Comparison of ENCODE assay signal across 16 mouse cellular contexts in genomic region chr6:30749042-30749689, GRCm38 (mm10). TPM values are rescaled to one million over a fixed set of nuclear protein-coding genes. Genes with fewer than 3 reads are reported as not detected.
DNase-seq lines count a peak whose midpoint lies in the region; ATAC-seq and TF ChIP-seq lines count a peak whose summit lies in the region.
"Had no signal": no experiment of that assay in that cellular context is flagged by ENCODE, and none has a peak within 500 bp of the region (broad histone marks: within the 10 kb centered on the region; RNA-seq: fewer than 3 reads in every experiment).

No protein-coding gene starts in this region.

- H3K36me3 ChIP-seq in heart, embryonic 11.5 days (ENCODE audit: control insufficient read depth, insufficient read depth, low read length) = peaks cover 20% of the 10 kb centered on the region
- H3K36me3 ChIP-seq in intestine, embryonic 16.5 days (ENCODE audit: control insufficient read depth, insufficient read depth, low read length) = peaks cover 2% of the 10 kb centered on the region; the same call in 1 of the 2 replicates
- peaks cover 28% of the 10 kb centered on the region for H3K36me3 ChIP-seq in intestine, postnatal 0 days (ENCODE audit: control insufficient read depth, insufficient read depth)
- peaks cover 44% of the 10 kb centered on the region for H3K36me3 ChIP-seq in stomach, embryonic 14.5 days (ENCODE audit: control insufficient read depth, insufficient read depth, low read length)
- H3K36me3 ChIP-seq in stomach, postnatal 0 days (ENCODE audit: control insufficient read depth, insufficient read depth, low read length) = peaks cover 13% of the 10 kb centered on the region
- H3K36me3 ChIP-seq in stomach, embryonic 16.5 days (ENCODE audit: control insufficient read depth, insufficient read depth, low read length) = peaks cover 10% of the 10 kb centered on the region

- no peak overlapping the region for H3K4me3 ChIP-seq in heart, embryonic 11.5 days (ENCODE audit: low read depth, low read length)
- no peak overlapping the region for H3K4me3 ChIP-seq in intestine, embryonic 16.5 days (ENCODE audit: low read length)
- no peak overlapping the region for H3K4me3 ChIP-seq in intestine, postnatal 0 days (ENCODE audit: low read depth, low read length)
- H3K4me3 ChIP-seq in stomach, embryonic 14.5 days (ENCODE audit: low read depth, low read length) = no peak overlapping the region
- H3K4me3 ChIP-seq in stomach, postnatal 0 days (ENCODE audit: low read depth, low read length) = no peak overlapping the region
- H3K4me3 ChIP-seq in stomach, embryonic 16.5 days (replicated peaks; ENCODE audit: low read length) = no peak overlapping the region
- H3K4me3 ChIP-seq: layer of hippocampus, adult 2 months; midbrain, embryonic 12.5 days; neural tube, embryonic 13.5 days had no signal

- H3K27ac ChIP-seq in heart, embryonic 11.5 days (ENCODE audit: low read depth, low read length) = no peak overlapping the region
- H3K27ac ChIP-seq in intestine, embryonic 16.5 days (ENCODE audit: low read length) = no peak overlapping the region
- H3K27ac ChIP-seq in intestine, postnatal 0 days (ENCODE audit: low read depth, low read length) = no peak overlapping the region
- H3K27ac ChIP-seq in stomach, embryonic 14.5 days (ENCODE audit: low read length) = no peak overlapping the region
- no peak overlapping the region for H3K27ac ChIP-seq in stomach, postnatal 0 days (replicated peaks)
- H3K27ac ChIP-seq in stomach, embryonic 16.5 days (ENCODE audit: low read length) = no peak overlapping the region
- H3K27ac ChIP-seq: kidney, postnatal 0 days; midbrain, embryonic 12.5 days; neural tube, embryonic 13.5 days had no signal

- H3K4me2 ChIP-seq in heart, embryonic 11.5 days = no peak overlapping the region
- H3K4me2 ChIP-seq in intestine, embryonic 16.5 days (ENCODE audit: low read depth, low read length) = no peak overlapping the region
- H3K4me2 ChIP-seq in intestine, postnatal 0 days (replicated peaks; ENCODE audit: low read depth) = no peak overlapping the region
- no peak overlapping the region for H3K4me2 ChIP-seq in stomach, embryonic 14.5 days (replicated peaks; ENCODE audit: low read depth, low read length)
- no peak overlapping the region for H3K4me2 ChIP-seq in stomach, postnatal 0 days (replicated peaks; ENCODE audit: low read depth)
- H3K4me2 ChIP-seq in stomach, embryonic 16.5 days (ENCODE audit: low read depth, low read length) = no peak overlapping the region
- H3K4me2 ChIP-seq: midbrain, embryonic 12.5 days; neural tube, embryonic 13.5 days had no signal

- no peaks in the 10 kb centered on the region for H3K4me1 ChIP-seq in heart, embryonic 11.5 days (ENCODE audit: control insufficient read depth, insufficient read depth, low read length)
- H3K4me1 ChIP-seq in intestine, embryonic 16.5 days (ENCODE audit: control insufficient read depth, insufficient read depth, low read length) = no peaks in the 10 kb centered on the region
- H3K4me1 ChIP-seq in intestine, postnatal 0 days (replicated peaks; ENCODE audit: control insufficient read depth, insufficient read depth, low read length) = no peaks in the 10 kb centered on the region
- no peaks in the 10 kb centered on the region for H3K4me1 ChIP-seq in stomach, embryonic 14.5 days (ENCODE audit: control insufficient read depth, insufficient read depth, low read length)
- H3K4me1 ChIP-seq in stomach, postnatal 0 days (replicated peaks; ENCODE audit: control insufficient read depth, insufficient read depth) = no peaks in the 10 kb centered on the region
- H3K4me1 ChIP-seq in stomach, embryonic 16.5 days (ENCODE audit: control insufficient read depth, insufficient read depth, low read length) = peaks cover 5% of the 10 kb centered on the region
- H3K4me1 ChIP-seq: midbrain, embryonic 12.5 days; neural tube, embryonic 13.5 days had no signal

- WGBS in heart, embryonic 11.5 days (ENCODE audit: insufficient replicate concordance) = 41% methylated on average over 2 of the region's 2 CpGs
- WGBS in intestine, embryonic 16.5 days = 62% methylated on average over 2 of the region's 2 CpGs
- 62% methylated on average over 2 of the region's 2 CpGs for WGBS in intestine, postnatal 0 days
- 47% methylated on average over 2 of the region's 2 CpGs for WGBS in stomach, embryonic 14.5 days
- WGBS in stomach, postnatal 0 days = 48% methylated on average over 2 of the region's 2 CpGs
- 36% methylated on average over 2 of the region's 2 CpGs for WGBS in stomach, embryonic 16.5 days

- TF ChIP-seq CTCF in intestine, postnatal 0 days (IDR thresholded peaks at IDR 0.05; ENCODE audit: low read depth) = no peak
- TF ChIP-seq CTCF in stomach, postnatal 0 days (IDR thresholded peaks at IDR 0.05; ENCODE audit: low read depth) = no peak

- no peaks in the 10 kb centered on the region for H3K9me3 ChIP-seq in heart, embryonic 11.5 days (replicated peaks; ENCODE audit: control insufficient read depth, low read length)
- no peaks in the 10 kb centered on the region for H3K9me3 ChIP-seq in intestine, embryonic 16.5 days (ENCODE audit: control insufficient read depth, low read length)
- no peaks in the 10 kb centered on the region for H3K9me3 ChIP-seq in intestine, postnatal 0 days (ENCODE audit: control insufficient read depth)
- no peaks in the 10 kb centered on the region for H3K9me3 ChIP-seq in stomach, embryonic 14.5 days (ENCODE audit: control insufficient read depth, low read depth, low read length)
- H3K9me3 ChIP-seq in stomach, postnatal 0 days (ENCODE audit: control insufficient read depth, low read length) = no peaks in the 10 kb centered on the region
- H3K9me3 ChIP-seq in stomach, embryonic 16.5 days (replicated peaks; ENCODE audit: control insufficient read depth, low read length) = no peaks in the 10 kb centered on the region
- H3K9me3 ChIP-seq: midbrain, embryonic 12.5 days; neural tube, embryonic 13.5 days had no signal

- ATAC-seq in heart, embryonic 11.5 days (replicated peaks; ENCODE audit: insufficient number of reproducible peaks, low FRiP score, low TSS enrichment) = peak; percentile 49; the same call in 1 of the 2 replicates
- ATAC-seq in intestine, embryonic 16.5 days = 0 out of 2 replicates have a peak, but pooled peaks have one; percentile 38
- ATAC-seq in intestine, postnatal 0 days = no peak
- ATAC-seq in stomach, embryonic 14.5 days (ENCODE audit: insufficient number of reproducible peaks, insufficient read depth, low FRiP score, low read depth) = 0 out of 2 replicates have a peak, but pooled peaks have one; percentile 35
- ATAC-seq in stomach, postnatal 0 days (ENCODE audit: low FRiP score, low TSS enrichment) = no peak
- ATAC-seq in stomach, embryonic 16.5 days (ENCODE audit: insufficient read depth, low FRiP score) = peak; percentile 44; the same call in 1 of the 2 replicates
- ATAC-seq: hindbrain, embryonic 16.5 days had no signal

- no peak overlapping the region for H3K9ac ChIP-seq in heart, embryonic 11.5 days (ENCODE audit: low read depth, low read length)
- no peak overlapping the region for H3K9ac ChIP-seq in intestine, embryonic 16.5 days (ENCODE audit: low read depth, low read length)
- H3K9ac ChIP-seq in intestine, postnatal 0 days (ENCODE audit: low read depth, low read length) = no peak overlapping the region
- no peak overlapping the region for H3K9ac ChIP-seq in stomach, embryonic 14.5 days (replicated peaks; ENCODE audit: low read depth, low read length)
- no peak overlapping the region for H3K9ac ChIP-seq in stomach, postnatal 0 days (ENCODE audit: low read length)
- no peak overlapping the region for H3K9ac ChIP-seq in stomach, embryonic 16.5 days (ENCODE audit: low read length)
- H3K9ac ChIP-seq: midbrain, embryonic 12.5 days; neural tube, embryonic 13.5 days had no signal

- no peak for DNase-seq in heart, postnatal 4 days
- DNase-seq in stomach, postnatal 0 days (ENCODE audit: low spot score) = no peak
- DNase-seq in spleen, postnatal 10 days (ENCODE audit: low spot score in 2 of 2) = no peak
- DNase-seq: adrenal gland, postnatal 25 days; cerebellum, adult 2 months; left cerebral cortex, postnatal 4 days had no signal

- no peak for TF ChIP-seq EP300 in stomach, postnatal 0 days (optimal IDR thresholded peaks at IDR 0.05)

- no peaks in the 10 kb centered on the region for H3K27me3 ChIP-seq in heart, embryonic 11.5 days (ENCODE audit: control insufficient read depth, insufficient read depth, low read length)
- no peaks in the 10 kb centered on the region for H3K27me3 ChIP-seq in intestine, embryonic 16.5 days (replicated peaks; ENCODE audit: control insufficient read depth, insufficient read depth, low read length)
- no peaks in the 10 kb centered on the region for H3K27me3 ChIP-seq in intestine, postnatal 0 days (replicated peaks; ENCODE audit: control insufficient read depth, insufficient read depth, low read length)
- H3K27me3 ChIP-seq in stomach, embryonic 14.5 days (ENCODE audit: control insufficient read depth, insufficient read depth, low read length) = no peaks in the 10 kb centered on the region
- H3K27me3 ChIP-seq in stomach, postnatal 0 days (ENCODE audit: control insufficient read depth, insufficient read depth, low read length) = no peaks in the 10 kb centered on the region
- no peaks in the 10 kb centered on the region for H3K27me3 ChIP-seq in stomach, embryonic 16.5 days (ENCODE audit: control insufficient read depth, insufficient read depth, low read length)
- H3K27me3 ChIP-seq: midbrain, embryonic 12.5 days; neural tube, embryonic 13.5 days had no signal

RNA-seq across cellular contexts. Expression of gene Mest, which starts 25.8 kb away (rescaled TPM):
- polyA plus RNA-seq in heart, embryonic 11.5 days (2014; fragmentation: Nextera tagmentation; extraction: Ambion mirVana) = 4,075 and 4,306 TPM in 2 replicates
- total RNA-seq in heart, postnatal 4 days (2021) = 100 to 1,000 TPM; 504 to 641 TPM
- polyA plus RNA-seq in intestine, embryonic 16.5 days (2015; fragmentation: Nextera tagmentation; extraction: Ambion mirVana) = 558 and 560 TPM in 2 replicates
- 145 and 156 TPM in 2 replicates for polyA plus RNA-seq in intestine, postnatal 0 days (2015; fragmentation: Nextera tagmentation; extraction: Ambion mirVana)
- 1,146 and 1,247 TPM in 2 replicates for polyA plus RNA-seq in stomach, embryonic 14.5 days (2014; fragmentation: Nextera tagmentation; extraction: Ambion mirVana)
- 156 and 168 TPM in 2 replicates for polyA plus RNA-seq in stomach, postnatal 0 days (2015; fragmentation: Nextera tagmentation; extraction: Ambion mirVana)
- 746 and 846 TPM in 2 replicates for polyA plus RNA-seq in stomach, embryonic 16.5 days (2015; fragmentation: Nextera tagmentation; extraction: Ambion mirVana)

RNA-seq across cellular contexts. Expression of gene Cep41, which starts 55.6 kb away (rescaled TPM):
- polyA plus RNA-seq in heart, embryonic 11.5 days (2014; fragmentation: Nextera tagmentation; extraction: Ambion mirVana) = 10.9 and 11.0 TPM in 2 replicates
- 1 to 10 TPM; 4.2 to 8.0 TPM for total RNA-seq in heart, postnatal 4 days (2021)
- polyA plus RNA-seq in intestine, embryonic 16.5 days (2015; fragmentation: Nextera tagmentation; extraction: Ambion mirVana) = 6.2 and 6.6 TPM in 2 replicates
- 3.7 and 4.4 TPM in 2 replicates for polyA plus RNA-seq in intestine, postnatal 0 days (2015; fragmentation: Nextera tagmentation; extraction: Ambion mirVana)
- 10.8 and 12.9 TPM in 2 replicates for polyA plus RNA-seq in stomach, embryonic 14.5 days (2014; fragmentation: Nextera tagmentation; extraction: Ambion mirVana)
- 4.0 and 4.7 TPM in 2 replicates for polyA plus RNA-seq in stomach, postnatal 0 days (2015; fragmentation: Nextera tagmentation; extraction: Ambion mirVana)
- polyA plus RNA-seq in stomach, embryonic 16.5 days (2015; fragmentation: Nextera tagmentation; extraction: Ambion mirVana) = 8.8 and 11.6 TPM in 2 replicates

Comparison
In these comparisons a context has a peak if more than half of its experiments do, and no peak if none do; other contexts are left out.
1. ATAC-seq: peak in heart, embryonic 11.5 days (single experiment), intestine, embryonic 16.5 days (single experiment), stomach, embryonic 14.5 days (single experiment) and stomach, embryonic 16.5 days (single experiment); none in intestine, postnatal 0 days (single experiment) and stomach, postnatal 0 days (single experiment).